ENCODE assay signal across 9 mouse cellular contexts in genomic region chr15:79892995-79893823, GRCm38 (mm10). TPM values are rescaled to one million over a fixed set of nuclear protein-coding genes. Genes with fewer than 3 reads are reported as not detected.
DNase-seq lines count a peak whose midpoint lies in the region; ATAC-seq and TF ChIP-seq lines count a peak whose summit lies in the region.
"Had no signal": no experiment of that assay in that cellular context is flagged by ENCODE, and none has a peak within 500 bp of the region (broad histone marks: within the 10 kb centered on the region; RNA-seq: fewer than 3 reads in every experiment).

No protein-coding gene starts in this region.

- no peaks in the 10 kb centered on the region for H3K27me3 ChIP-seq in intestine, postnatal 0 days (replicated peaks; ENCODE audit: control insufficient read depth, insufficient read depth, low read length)
- H3K27me3 ChIP-seq in neural tube, embryonic 15.5 days (replicated peaks): no peaks in the 10 kb centered on the region; the same call in 1 of the 2 replicates

- peak overlapping the region; percentile 91 for H3K4me3 ChIP-seq in lung, adult 2 months (replicated peaks; ENCODE audit: extremely low read depth, low read depth, low read length)
- H3K4me3 ChIP-seq in brown adipose tissue, adult 24 weeks (ENCODE audit: insufficient read depth, low read depth, low read length): peak overlapping the region; percentile 77
- 0 out of 2 replicates have a peak overlapping the region, but pooled peaks have one; percentile 47 for H3K4me3 ChIP-seq in intestine, postnatal 0 days (ENCODE audit: low read depth, low read length)
- no peak overlapping the region; the same call in 1 of the 2 replicates for H3K4me3 ChIP-seq in neural tube, embryonic 15.5 days (replicated peaks)

- 43% methylated on average over 15 of the region's 15 CpGs for WGBS in lung, adult 2 months
- WGBS in intestine, postnatal 0 days: 63% methylated on average over 15 of the region's 15 CpGs
- WGBS in neural tube, embryonic 15.5 days: 77% methylated on average over 15 of the region's 15 CpGs

- peaks cover 27% of the 10 kb centered on the region for H3K4me1 ChIP-seq in lung, adult 2 months (ENCODE audit: control insufficient read depth, insufficient read depth, low read length)
- H3K4me1 ChIP-seq in brown adipose tissue, adult 24 weeks (ENCODE audit: control insufficient read depth, insufficient read depth, insufficient read length, low read length): peaks cover 13% of the 10 kb centered on the region
- H3K4me1 ChIP-seq in intestine, postnatal 0 days (replicated peaks; ENCODE audit: control insufficient read depth, insufficient read depth, low read length): no peaks in the 10 kb centered on the region; the same call in 1 of the 2 replicates
- H3K4me1 ChIP-seq in neural tube, embryonic 15.5 days: peaks cover 7% of the 10 kb centered on the region

- no peaks in the 10 kb centered on the region for H3K9me3 ChIP-seq in intestine, postnatal 0 days (ENCODE audit: control insufficient read depth)
- H3K9me3 ChIP-seq in neural tube, embryonic 15.5 days (replicated peaks): no peaks in the 10 kb centered on the region

- H3K9ac ChIP-seq in intestine, postnatal 0 days (ENCODE audit: low read depth, low read length): no peak overlapping the region
- no peak overlapping the region for H3K9ac ChIP-seq in neural tube, embryonic 15.5 days (replicated peaks)

- TF ChIP-seq CTCF in lung, adult 2 months (IDR thresholded peaks at IDR 0.05; ENCODE audit: insufficient read depth, low read length): no peak
- TF ChIP-seq CTCF in intestine, postnatal 0 days (IDR thresholded peaks at IDR 0.05; ENCODE audit: low read depth): no peak

- DNase-seq in lung, adult 2 months: no peak
- DNase-seq in lung, postnatal 10 days: no peak
- DNase-seq in adrenal gland, postnatal 25 days: no peak
- no peak for DNase-seq in embryo, embryonic 10 days (ENCODE audit: low spot score)
- no peak for DNase-seq in urinary bladder, postnatal 10 days (ENCODE audit: low spot score)
- DNase-seq: kidney, postnatal 4 days had no signal

- peak overlapping the region; percentile 79 for H3K4me2 ChIP-seq in intestine, postnatal 0 days (replicated peaks; ENCODE audit: low read depth)
- peak overlapping the region; percentile 53 for H3K4me2 ChIP-seq in neural tube, embryonic 15.5 days

- no peak for ATAC-seq in intestine, postnatal 0 days
- no peak for ATAC-seq in neural tube, embryonic 15.5 days (ENCODE audit: low FRiP score)

- peak overlapping the region; percentile 91 for H3K27ac ChIP-seq in brown adipose tissue, adult 24 weeks (replicated peaks; ENCODE audit: low read depth, low read length)
- H3K27ac ChIP-seq in intestine, postnatal 0 days (ENCODE audit: low read depth, low read length): no peak overlapping the region
- no peak overlapping the region for H3K27ac ChIP-seq in neural tube, embryonic 15.5 days (replicated peaks)

- 0 out of 2 replicates have a peak, but pooled peaks have one; percentile 8 for TF ChIP-seq POLR2A in lung, adult 2 months (IDR thresholded peaks at IDR 0.05; ENCODE audit: borderline replicate concordance, extremely low read depth, low read depth, low read length)

- H3K36me3 ChIP-seq in intestine, postnatal 0 days (ENCODE audit: control insufficient read depth, insufficient read depth): 0 out of 2 replicates have a peak, but pooled peaks cover 1% of the 10 kb centered on the region
- no peaks in the 10 kb centered on the region for H3K36me3 ChIP-seq in neural tube, embryonic 15.5 days

RNA-seq across cellular contexts. Expression of gene Apobec3, which starts 1.8 kb away (rescaled TPM):
- 29.7 and 36.7 TPM in 2 replicates for polyA plus RNA-seq in lung, adult 2 months (2012; rRNA removed)
- 5.3 and 7.4 TPM in 2 replicates for polyA plus RNA-seq in brown adipose tissue, adult 24 weeks (2012; ENCODE audit: insufficient read depth, insufficient read length, missing spikeins)
- 5.1 and 6.4 TPM in 2 replicates for polyA plus RNA-seq in intestine, postnatal 0 days (2015; fragmentation: Nextera tagmentation; extraction: Ambion mirVana)
- 4.8 and 44.4 TPM in 2 replicates for polyA plus RNA-seq in neural tube, embryonic 15.5 days (2015; fragmentation: Nextera tagmentation; extraction: Ambion mirVana)
- total RNA-seq in adrenal gland, postnatal 25 days (2021): 17.5 and 25.0 TPM in 2 replicates

RNA-seq across cellular contexts. Expression of gene Cbx6, which starts 58.7 kb away (rescaled TPM):
- polyA plus RNA-seq in lung, adult 2 months (2012; rRNA removed): 87.3 and 94.1 TPM in 2 replicates
- polyA plus RNA-seq in brown adipose tissue, adult 24 weeks (2012; ENCODE audit: insufficient read depth, insufficient read length, missing spikeins): 3.9 and 7.3 TPM in 2 replicates
- polyA plus RNA-seq in intestine, postnatal 0 days (2015; fragmentation: Nextera tagmentation; extraction: Ambion mirVana): 13.8 and 15.7 TPM in 2 replicates
- 53.1 and 64.3 TPM in 2 replicates for polyA plus RNA-seq in neural tube, embryonic 15.5 days (2015; fragmentation: Nextera tagmentation; extraction: Ambion mirVana)
- 55.3 and 73.0 TPM in 2 replicates for total RNA-seq in adrenal gland, postnatal 25 days (2021)

RNA-seq across cellular contexts. Expression of gene Npcd, which starts 59.2 kb away (rescaled TPM):
- 0.50 and 1.4 TPM in 2 replicates for polyA plus RNA-seq in lung, adult 2 months (2012; rRNA removed)
- not detected in 2 replicates for polyA plus RNA-seq in brown adipose tissue, adult 24 weeks (2012; ENCODE audit: insufficient read depth, insufficient read length, missing spikeins)
- 0.61 TPM in 1 of 2 replicates, not detected in the other for polyA plus RNA-seq in intestine, postnatal 0 days (2015; fragmentation: Nextera tagmentation; extraction: Ambion mirVana)
- polyA plus RNA-seq in neural tube, embryonic 15.5 days (2015; fragmentation: Nextera tagmentation; extraction: Ambion mirVana): 0.42 and 0.72 TPM in 2 replicates
- total RNA-seq in adrenal gland, postnatal 25 days (2021): 1.7 and 2.6 TPM in 2 replicates
